Mouse (Mus musculus) neural tube, embryonic 14.5 days (tissue): ENCODE measurements around the gene Nudt4. TPM values are rescaled to one million over a fixed set of nuclear protein-coding genes. Genes with fewer than 3 reads are reported as not detected.

Source experiments
- ATAC-seq: fragments of 200-750 bp; cut with Nextera tagmentation; 2 replicates; pipeline ENCODE4 v1.8.0; 2017; ENCODE audit warnings: low read depth, mild to moderate bottlenecking, moderate TSS enrichment, moderate library complexity
- H3K27ac ChIP-seq: fragments of 300-500 bp; sonication (generic); 2 replicates; pipeline ENCODE4 v1.5.1; 2014; ENCODE audit warnings: low read depth, mild to moderate bottlenecking, control low read depth, low read length, moderate library complexity, mixed read lengths
- H3K27me3 ChIP-seq: fragments of 300-500 bp; sonication (generic); 2 replicates; pipeline ENCODE4 v1.6.1; 2014; ENCODE audit warnings: low read length; ENCODE audit not compliant: control insufficient read depth, insufficient read depth
- H3K36me3 ChIP-seq: fragments of 300-500 bp; sonication (generic); 2 replicates; pipeline ENCODE4 v1.6.1; 2014; ENCODE audit warnings: low read length, mixed read lengths; ENCODE audit not compliant: control insufficient read depth, insufficient read depth
- H3K4me1 ChIP-seq: fragments of 300-500 bp; sonication (generic); 2 replicates; pipeline ENCODE4 v1.6.1; 2014; ENCODE audit warnings: low read length; ENCODE audit not compliant: control insufficient read depth, insufficient read depth
- H3K4me2 ChIP-seq: fragments of 300-500 bp; sonication (generic); 2 replicates; pipeline ENCODE4 v1.6.1; 2014; ENCODE audit warnings: mild to moderate bottlenecking, low read depth, low read length, control low read depth
- H3K4me3 ChIP-seq: fragments of 300-500 bp; sonication (generic); 2 replicates; pipeline ENCODE4 v1.5.1; 2014; ENCODE audit warnings: low read depth, low read length, control low read depth, mixed read lengths
- H3K9ac ChIP-seq: fragments of 300-500 bp; sonication (generic); replicated peaks from 2 replicates; pipeline ENCODE4 v1.6.1; 2014; ENCODE audit warnings: low read depth, mild to moderate bottlenecking, control low read depth, low read length, mixed read lengths
- H3K9me3 ChIP-seq: fragments of 300-500 bp; sonication (generic); 2 replicates; pipeline ENCODE4 v1.6.1; 2016; ENCODE audit warnings: low read length; ENCODE audit not compliant: control insufficient read depth
- WGBS: fragments of 180-500 bp; shearing (Covaris S2); extraction: QIAGEN DNeasy Blood & Tissue Kit; methylation state at CpG from one replicate; pipeline ENCODE4 v1.1.7; 2014; 5-methylcytosine and 5-hydroxymethylcytosine counted together
- polyA plus RNA-seq: library from polyadenylated mRNA; unstranded; fragments of >200 nt; fragmentation: Nextera tagmentation; extraction: Ambion mirVana; gene quantifications from 2 replicates; pipeline ENCODE4 v1.2.1, GENCODE M21; 2014

Gene Nudt4
- polyA plus RNA-seq, 1 experiment from 2014 or later = 91.5 TPM

- Histone ChIP-seq H3K4me2 (no peak overlapping the region), H3K36me3 (no peaks in the 10 kb centered on the region), H3K4me1 (no peaks in the 10 kb centered on the region), H3K9me3 (no peaks in the 10 kb centered on the region), H3K4me3 (no peak overlapping the region), H3K27me3 (no peaks in the 10 kb centered on the region), H3K27ac (no peak overlapping the region), H3K9ac (no peak overlapping the region)
- ATAC-seq = no peak
- 89% methylated on average over 6 of the region's 6 CpGs for WGBS
Observed at GRCm38 (mm10) chr10:95536222-95536541, 27.8 kb downstream of the Nudt4 start.

GRCm38 (mm10) chr10:95535399-95536221 is 28.3 kb downstream of the Nudt4 start:
- no peak overlapping the region for H3K4me3 ChIP-seq
- no peak overlapping the region for H3K9ac ChIP-seq
- no peaks in the 10 kb centered on the region for H3K9me3 ChIP-seq
- no peaks in the 10 kb centered on the region for H3K27me3 ChIP-seq
- no peak overlapping the region for H3K4me2 ChIP-seq
- no peak for ATAC-seq
- H3K36me3 ChIP-seq = no peaks in the 10 kb centered on the region
- no peaks in the 10 kb centered on the region for H3K4me1 ChIP-seq
- no peak overlapping the region for H3K27ac ChIP-seq
- 96% methylated on average over 8 of the region's 8 CpGs for WGBS

DNA sequence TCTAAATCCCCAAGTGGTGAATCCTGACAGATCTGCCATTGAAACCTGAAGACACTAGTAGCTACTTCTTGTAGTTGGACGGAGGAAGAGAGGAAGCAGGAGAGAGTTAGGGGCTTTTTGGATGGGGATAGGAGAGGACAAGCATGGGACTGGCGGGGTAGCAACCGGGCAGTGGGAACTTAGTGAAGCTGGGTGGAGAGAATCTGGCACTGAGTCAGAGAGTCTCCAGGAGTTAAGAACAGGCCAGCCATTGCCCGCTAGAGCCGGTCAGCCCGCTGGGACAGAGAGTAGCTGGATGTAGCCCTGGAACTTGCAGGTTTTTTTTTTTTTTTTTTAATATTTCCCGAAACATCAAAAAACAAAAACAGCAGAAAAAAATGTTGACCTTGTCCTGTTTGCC is 30.6 kb downstream of the Nudt4 start:
- Histone ChIP-seq H3K9ac (no peak overlapping the region), H3K27me3 (no peaks in the 10 kb centered on the region), H3K9me3 (no peaks in the 10 kb centered on the region), H3K4me1 (no peaks in the 10 kb centered on the region), H3K4me3 (no peak overlapping the region), H3K4me2 (no peak overlapping the region), H3K36me3 (no peaks in the 10 kb centered on the region), H3K27ac (no peak overlapping the region)
- ATAC-seq = no peak
- WGBS = 94% methylated on average over 7 of the region's 7 CpGs

- no peaks in the 10 kb centered on the region for H3K4me1 ChIP-seq
- H3K4me3 ChIP-seq = no peak overlapping the region
- no peaks in the 10 kb centered on the region for H3K9me3 ChIP-seq
- no peaks in the 10 kb centered on the region for H3K27me3 ChIP-seq
- WGBS = 94% methylated on average over 5 of the region's 5 CpGs
- H3K27ac ChIP-seq = no peak overlapping the region
- H3K9ac ChIP-seq = no peak overlapping the region
- H3K4me2 ChIP-seq = no peak overlapping the region
- ATAC-seq = no peak
- no peaks in the 10 kb centered on the region for H3K36me3 ChIP-seq
Observed at GRCm38 (mm10) chr10:95532916-95533315, 31.0 kb downstream of the Nudt4 start.

DNA sequence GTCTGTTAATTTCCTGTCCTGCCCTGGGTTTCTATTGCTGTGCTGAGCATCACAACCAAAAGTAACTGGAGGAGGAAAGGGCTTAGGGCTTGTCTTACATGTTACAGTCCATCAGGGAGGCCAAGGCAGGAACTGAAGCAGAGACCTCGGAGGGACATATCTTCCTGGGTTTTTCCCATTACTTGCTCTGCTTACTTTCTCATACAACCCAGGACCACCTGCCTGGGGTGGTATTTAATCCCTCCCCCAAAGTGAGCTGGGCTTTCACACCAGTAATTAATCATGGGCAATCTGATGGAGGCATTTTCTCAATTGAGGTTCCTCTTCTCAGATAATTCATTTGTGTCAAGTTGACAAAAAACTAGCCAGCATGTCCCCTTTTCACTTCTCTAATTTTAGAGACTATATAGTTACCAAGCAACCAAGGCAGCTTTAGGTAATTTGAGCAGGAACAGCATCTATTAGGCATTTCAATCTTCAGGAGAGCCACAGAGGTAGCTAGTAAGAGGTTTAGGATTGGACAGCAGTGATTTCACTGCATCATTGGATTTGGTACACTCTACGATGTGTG is 33.3 kb downstream of the Nudt4 start:
- H3K4me1 ChIP-seq = no peaks in the 10 kb centered on the region
- no peak overlapping the region for H3K27ac ChIP-seq
- no peaks in the 10 kb centered on the region for H3K36me3 ChIP-seq
- WGBS = 29% methylated on average over 2 of the region's 2 CpGs
- no peak overlapping the region for H3K4me3 ChIP-seq
- H3K9ac ChIP-seq = no peak overlapping the region
- H3K27me3 ChIP-seq = no peaks in the 10 kb centered on the region
- ATAC-seq = no peak
- no peaks in the 10 kb centered on the region for H3K9me3 ChIP-seq
- no peak overlapping the region for H3K4me2 ChIP-seq

DNA sequence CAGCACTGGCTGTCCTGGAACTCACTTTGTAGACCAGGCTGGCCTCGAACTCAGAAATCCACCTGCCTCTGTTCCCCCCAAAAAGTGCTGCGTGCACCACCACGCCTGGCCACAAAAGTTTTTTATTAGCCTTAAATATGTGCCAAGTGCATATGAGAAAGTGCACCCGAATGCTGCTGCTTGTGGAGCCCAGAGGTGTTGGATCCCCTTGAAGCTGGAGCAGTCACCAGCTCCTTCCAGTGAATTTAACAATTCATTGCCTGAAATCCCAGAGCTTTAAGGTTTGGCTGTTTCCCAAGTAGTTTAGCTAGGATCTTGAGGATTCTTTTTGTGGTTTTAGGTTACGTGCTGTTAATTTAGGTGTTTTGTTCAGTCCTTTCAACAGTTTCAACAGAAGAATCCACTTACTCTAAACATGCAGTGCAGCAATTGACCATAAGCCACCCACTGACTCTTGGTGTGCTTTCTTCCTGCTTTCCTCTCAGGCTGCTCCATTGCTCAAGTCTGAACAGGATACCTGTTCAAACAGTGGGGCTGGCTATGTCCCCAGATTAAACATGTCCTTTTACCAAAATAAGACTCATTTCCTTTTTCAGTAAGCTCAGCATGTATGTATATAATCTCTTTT is 37.3 kb downstream of the Nudt4 start:
- Histone ChIP-seq H3K27me3 (no peaks in the 10 kb centered on the region), H3K9me3 (no peaks in the 10 kb centered on the region), H3K9ac (no peak overlapping the region), H3K4me1 (no peaks in the 10 kb centered on the region), H3K4me2 (no peak overlapping the region), H3K4me3 (no peak overlapping the region), H3K36me3 (no peaks in the 10 kb centered on the region), H3K27ac (no peak overlapping the region)
- no peak for ATAC-seq
- WGBS = 67% methylated on average over 5 of the region's 5 CpGs

DNA sequence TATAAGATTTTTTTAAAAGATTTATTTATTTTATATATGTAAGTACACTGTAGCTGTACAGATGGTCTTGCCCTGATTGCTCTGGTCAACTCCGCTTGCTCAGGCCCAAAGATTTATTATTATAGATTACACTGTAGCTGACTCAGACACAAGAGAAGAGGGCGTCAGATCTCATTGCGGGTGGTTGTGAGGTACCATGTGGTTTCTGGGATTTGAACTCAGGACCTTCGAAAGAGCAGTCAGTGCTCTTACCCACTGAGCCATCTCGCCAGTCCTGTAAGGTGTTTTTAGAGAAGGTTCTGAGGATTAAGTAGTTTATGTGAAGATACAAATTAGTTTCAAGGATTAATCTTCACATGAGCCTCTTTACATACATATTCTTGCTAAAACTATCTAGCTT is 38.1 kb downstream of the Nudt4 start:
- H3K4me2 ChIP-seq = no peak overlapping the region
- no peak overlapping the region for H3K4me3 ChIP-seq
- H3K9me3 ChIP-seq = no peaks in the 10 kb centered on the region
- H3K4me1 ChIP-seq = no peaks in the 10 kb centered on the region
- no peak overlapping the region for H3K27ac ChIP-seq
- 90% methylated on average over 5 of the region's 5 CpGs for WGBS
- no peak overlapping the region for H3K9ac ChIP-seq
- no peaks in the 10 kb centered on the region for H3K36me3 ChIP-seq
- no peak for ATAC-seq
- no peaks in the 10 kb centered on the region for H3K27me3 ChIP-seq

DNA sequence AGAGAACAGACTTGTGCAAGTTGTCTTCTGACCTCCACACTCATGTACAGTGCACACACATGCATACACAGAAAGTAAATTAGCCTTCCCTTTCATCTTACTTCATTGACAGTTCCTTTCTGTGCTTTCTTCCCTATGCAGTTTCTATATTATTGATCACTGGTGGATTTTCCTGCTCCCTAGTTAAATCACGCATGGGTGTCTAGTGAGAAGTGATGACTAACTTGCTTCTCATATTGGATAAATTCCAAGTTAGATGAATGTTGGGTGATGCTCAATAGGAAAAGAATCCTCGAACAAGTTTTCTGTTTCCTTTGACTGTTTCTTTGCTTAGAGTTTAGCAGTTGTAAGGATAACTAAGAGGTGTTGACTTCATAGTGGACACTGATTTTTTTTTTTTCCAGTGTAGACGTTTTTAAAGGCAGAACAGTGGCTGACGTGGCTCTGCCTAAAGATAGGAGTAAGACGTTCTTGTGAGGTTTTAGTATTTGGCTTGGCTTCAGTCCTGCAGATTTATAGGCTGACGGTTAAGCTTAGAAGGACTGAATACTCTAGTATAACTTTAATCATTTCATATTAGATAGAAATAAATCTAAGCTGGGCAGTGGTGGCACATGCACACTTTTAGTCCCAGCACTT is 38.8 kb downstream of the Nudt4 start:
- H3K4me2 ChIP-seq = no peak overlapping the region
- ATAC-seq = no peak
- WGBS = 78% methylated on average over 6 of the region's 6 CpGs
- no peak overlapping the region for H3K9ac ChIP-seq
- H3K4me3 ChIP-seq = no peak overlapping the region
- no peaks in the 10 kb centered on the region for H3K36me3 ChIP-seq
- no peaks in the 10 kb centered on the region for H3K27me3 ChIP-seq
- no peak overlapping the region for H3K27ac ChIP-seq
- H3K9me3 ChIP-seq = no peaks in the 10 kb centered on the region
- H3K4me1 ChIP-seq = no peaks in the 10 kb centered on the region

GRCm38 (mm10) chr10:95517656-95518055 is 46.3 kb downstream of the Nudt4 start:
- Histone ChIP-seq H3K4me2 (no peak overlapping the region), H3K9me3 (no peaks in the 10 kb centered on the region), H3K4me3 (no peak overlapping the region), H3K36me3 (no peaks in the 10 kb centered on the region), H3K4me1 (peaks cover 6% of the 10 kb centered on the region; the same call in 1 of the 2 replicates), H3K27ac (no peak overlapping the region), H3K27me3 (no peaks in the 10 kb centered on the region), H3K9ac (no peak overlapping the region)
- ATAC-seq = no peak
- WGBS = 95% methylated on average over 6 of the region's 6 CpGs
